Mouse (Mus musculus): ENCODE data around the gene Gpr107.
"Not testable (repeated sequence)": the region's sequence is repeated elsewhere in the genome, so short reads cannot be mapped to it uniquely, and the experiment has no call there.

Gene Gpr107

DNA sequence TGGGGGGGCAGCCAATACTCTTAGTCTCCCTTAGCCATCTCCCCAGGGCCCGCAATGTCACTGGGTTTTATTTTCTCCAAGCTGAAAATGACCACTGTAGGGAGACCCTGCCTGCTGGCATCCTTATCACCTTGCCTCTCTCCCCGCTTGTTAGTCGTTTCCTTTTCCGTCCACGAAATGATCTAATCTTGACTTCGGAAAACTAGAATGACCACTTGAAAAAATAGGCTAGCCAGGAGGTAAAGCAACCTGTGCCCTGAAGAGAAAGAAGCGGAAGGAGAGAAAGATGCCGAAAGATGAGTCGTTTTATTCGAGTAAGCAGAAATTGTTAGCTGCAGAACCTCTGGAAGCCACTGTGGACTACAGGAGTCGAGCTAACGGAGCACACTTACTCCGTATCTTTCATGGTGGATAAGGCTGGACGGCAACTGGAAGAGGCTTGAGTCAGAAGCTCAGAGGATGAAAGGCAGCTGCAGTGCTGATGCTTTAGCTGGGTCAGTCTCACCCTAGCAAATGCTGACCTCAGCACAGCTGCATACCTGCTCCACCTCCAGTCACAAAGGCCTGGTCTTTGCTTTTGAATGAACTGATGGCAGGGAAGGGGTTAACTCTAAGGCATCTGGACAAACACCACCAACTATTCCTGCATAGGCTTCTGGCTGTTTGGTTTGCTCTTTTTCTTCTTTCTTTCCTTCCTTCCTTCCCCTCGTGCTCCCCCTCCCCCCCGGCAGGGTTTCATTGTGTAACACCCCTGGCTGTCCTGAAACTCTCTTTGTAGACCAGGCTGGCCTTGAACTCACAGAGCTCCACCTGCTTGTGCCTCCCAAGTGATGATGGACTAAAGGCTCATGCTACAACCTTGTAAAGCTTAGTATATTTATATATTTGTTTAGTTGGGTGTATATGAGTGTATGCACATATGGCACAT lies 8.1 kb upstream of the Gpr107 start:
- in situ Hi-C loops (cut with MboI; ENCODE audit: low pct_unique_long_range_greater_than_20kb in 1 of 2, low sequenced_read_pairs in 2 of 2, unreplicated experiment in 1 of 2): no loop called here

- in situ Hi-C loops (cut with MboI; ENCODE audit: low pct_unique_long_range_greater_than_20kb in 1 of 2, low sequenced_read_pairs in 2 of 2, unreplicated experiment in 1 of 2): no loop called here
These were observed 7.2 kb upstream of the Gpr107 start for GRCm38 (mm10) chr2:31144901-31145300.

GRCm38 (mm10) chr2:31147054-31147453 lies 5.1 kb upstream of the Gpr107 start:
- in situ Hi-C loops (cut with MboI; ENCODE audit: low pct_unique_long_range_greater_than_20kb in 1 of 2, low sequenced_read_pairs in 2 of 2, unreplicated experiment in 1 of 2): no loop called here

GRCm38 (mm10) chr2:31150762-31151161 lies 1.4 kb upstream of the Gpr107 start:
- in situ Hi-C loops (cut with MboI; ENCODE audit: low pct_unique_long_range_greater_than_20kb in 1 of 2, low sequenced_read_pairs in 2 of 2, unreplicated experiment in 1 of 2): loop anchor here in 1 of 2 experiments (5.0 kb wide), 1 partner anchor 53 kb away; no protein-coding TSS in a partner anchor

DNA sequence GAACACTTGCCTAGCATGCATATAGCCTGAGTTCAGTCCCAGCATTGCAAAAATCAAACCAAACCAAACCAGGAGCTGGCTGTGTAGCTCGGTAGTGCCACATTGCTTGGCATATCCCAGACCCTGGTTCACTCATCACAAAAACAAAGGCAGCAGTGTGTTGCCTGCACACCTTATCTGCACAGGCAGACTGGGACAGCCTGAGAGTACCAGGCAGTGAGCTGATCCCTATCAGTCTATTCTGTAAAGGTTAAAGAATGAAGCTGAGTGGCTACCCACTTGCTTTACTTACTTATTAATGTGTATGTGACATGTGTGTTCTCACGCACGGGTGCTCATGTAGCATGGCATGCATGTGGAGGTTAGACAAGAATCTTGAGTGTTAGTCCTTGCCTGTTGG lies 4.7 kb downstream of the Gpr107 start:
- in situ Hi-C loops (cut with MboI; ENCODE audit: low pct_unique_long_range_greater_than_20kb in 1 of 2, low sequenced_read_pairs in 2 of 2, unreplicated experiment in 1 of 2): no loop called here

GRCm38 (mm10) chr2:31160147-31160920 lies 8.2 kb downstream of the Gpr107 start:
- in situ Hi-C loops (cut with MboI; ENCODE audit: low pct_unique_long_range_greater_than_20kb in 1 of 2, low sequenced_read_pairs in 2 of 2, unreplicated experiment in 1 of 2): no loop called here

DNA sequence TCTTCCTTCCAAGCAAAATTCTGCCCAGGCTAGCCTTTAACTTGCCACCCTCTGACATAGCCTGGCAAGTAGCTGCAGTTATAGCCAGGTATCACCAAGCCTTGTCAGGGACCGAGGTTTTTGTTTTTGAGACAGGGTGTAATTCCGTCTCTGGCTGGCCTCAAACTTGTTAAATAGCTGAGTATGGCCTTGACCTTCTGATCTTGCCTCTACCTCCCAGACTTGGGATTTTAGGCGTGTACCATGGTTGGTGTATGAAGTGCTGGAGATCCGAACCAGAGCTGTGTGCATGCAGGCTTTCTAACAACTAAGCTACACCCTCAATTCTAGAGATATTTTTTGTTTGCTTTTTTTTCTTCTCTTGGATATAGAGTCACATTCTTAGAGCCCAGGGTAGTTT lies 9.5 kb downstream of the Gpr107 start:
- in situ Hi-C loops (cut with MboI; ENCODE audit: low pct_unique_long_range_greater_than_20kb in 1 of 2, low sequenced_read_pairs in 2 of 2, unreplicated experiment in 1 of 2): no loop called here

- in situ Hi-C loops (cut with MboI; ENCODE audit: low pct_unique_long_range_greater_than_20kb in 1 of 2, low sequenced_read_pairs in 2 of 2, unreplicated experiment in 1 of 2): no loop called here
These were observed 11.4 kb downstream of the Gpr107 start for GRCm38 (mm10) chr2:31163361-31164118.

DNA sequence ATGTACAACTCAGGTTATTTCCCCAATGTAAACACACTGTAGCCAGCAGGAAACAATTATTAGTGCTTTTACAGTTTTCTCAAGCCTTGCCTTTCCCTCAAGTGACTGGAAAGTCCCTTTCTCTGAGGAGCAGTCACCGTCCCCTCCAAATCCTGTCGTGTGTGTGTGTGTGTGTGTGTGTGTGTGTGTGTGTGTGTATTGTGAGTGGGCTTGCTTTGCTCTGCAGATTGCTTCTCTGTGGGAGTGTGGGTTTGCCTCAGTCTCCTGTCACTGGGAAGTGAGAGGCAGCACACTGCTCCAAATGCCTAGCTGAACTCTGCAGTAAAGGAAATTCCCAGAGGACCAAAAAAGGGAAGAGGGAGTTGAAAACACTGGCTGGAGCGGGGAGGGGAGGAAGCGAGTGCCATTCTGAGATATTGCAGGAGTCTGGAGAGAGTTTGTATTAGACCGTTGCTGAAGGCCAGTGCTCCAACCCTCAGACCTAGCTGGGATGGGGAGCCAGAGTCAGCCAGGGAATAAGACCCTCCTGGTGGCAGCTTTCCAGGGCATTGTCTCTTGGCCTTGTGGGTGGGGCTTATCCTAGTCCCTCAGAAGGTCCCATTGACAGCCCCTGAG lies 12.8 kb downstream of the Gpr107 start:
- in situ Hi-C loops (cut with MboI; ENCODE audit: low pct_unique_long_range_greater_than_20kb in 1 of 2, low sequenced_read_pairs in 2 of 2, unreplicated experiment in 1 of 2): no loop called here

GRCm38 (mm10) chr2:31165529-31165928 lies 13.4 kb downstream of the Gpr107 start:
- in situ Hi-C loops (cut with MboI; ENCODE audit: low pct_unique_long_range_greater_than_20kb in 1 of 2, low sequenced_read_pairs in 2 of 2, unreplicated experiment in 1 of 2): no loop called here

DNA sequence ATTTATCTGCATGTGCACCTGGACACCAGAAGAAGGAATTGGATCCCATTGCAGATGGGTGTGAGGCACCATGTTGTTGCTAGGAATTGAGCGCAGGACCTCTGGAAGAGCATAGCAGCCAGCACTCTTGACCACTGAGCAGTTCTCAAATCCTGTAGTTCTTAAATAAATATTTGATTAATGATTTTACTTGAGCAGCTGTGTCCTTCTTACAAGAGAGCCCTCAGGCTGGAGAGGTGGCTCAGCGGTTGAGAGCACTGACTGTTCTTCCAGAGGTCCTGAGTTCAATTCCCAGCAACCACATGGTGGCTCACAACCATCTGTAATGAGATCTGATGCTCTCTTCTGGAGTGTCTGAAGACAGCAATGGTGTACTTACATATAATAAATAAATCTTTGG lies 15.5 kb downstream of the Gpr107 start:
- in situ Hi-C loops (cut with MboI; ENCODE audit: low pct_unique_long_range_greater_than_20kb in 1 of 2, low sequenced_read_pairs in 2 of 2, unreplicated experiment in 1 of 2): not testable (repeated sequence)

DNA sequence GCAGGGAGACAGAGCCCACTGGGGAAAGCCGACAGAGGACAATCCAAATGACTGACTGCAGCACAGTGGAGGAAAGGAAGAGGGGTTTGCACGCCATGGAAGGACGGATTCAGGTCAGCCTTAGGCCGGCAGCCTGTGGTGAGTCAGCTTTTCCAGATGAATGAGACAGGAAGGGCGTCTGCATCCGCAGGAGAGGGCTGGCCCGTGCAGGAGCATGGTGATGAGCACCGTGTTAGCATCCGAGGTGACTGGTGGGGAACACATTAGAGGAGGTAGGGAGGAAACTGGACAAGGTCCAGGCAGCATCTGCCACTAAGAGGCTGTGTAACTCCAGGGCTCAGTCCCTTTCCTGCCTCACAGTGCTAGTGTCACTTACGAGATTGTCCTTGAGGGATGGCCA lies 16.9 kb downstream of the Gpr107 start:
- in situ Hi-C loops (cut with MboI; ENCODE audit: low pct_unique_long_range_greater_than_20kb in 1 of 2, low sequenced_read_pairs in 2 of 2, unreplicated experiment in 1 of 2): no loop called here

GRCm38 (mm10) chr2:31170164-31170563 lies 18.0 kb downstream of the Gpr107 start:
- in situ Hi-C loops (cut with MboI; ENCODE audit: low pct_unique_long_range_greater_than_20kb in 1 of 2, low sequenced_read_pairs in 2 of 2, unreplicated experiment in 1 of 2): no loop called here

- in situ Hi-C loops (cut with MboI; ENCODE audit: low pct_unique_long_range_greater_than_20kb in 1 of 2, low sequenced_read_pairs in 2 of 2, unreplicated experiment in 1 of 2): no loop called here
These were observed 19.9 kb downstream of the Gpr107 start for GRCm38 (mm10) chr2:31172001-31172400.

DNA sequence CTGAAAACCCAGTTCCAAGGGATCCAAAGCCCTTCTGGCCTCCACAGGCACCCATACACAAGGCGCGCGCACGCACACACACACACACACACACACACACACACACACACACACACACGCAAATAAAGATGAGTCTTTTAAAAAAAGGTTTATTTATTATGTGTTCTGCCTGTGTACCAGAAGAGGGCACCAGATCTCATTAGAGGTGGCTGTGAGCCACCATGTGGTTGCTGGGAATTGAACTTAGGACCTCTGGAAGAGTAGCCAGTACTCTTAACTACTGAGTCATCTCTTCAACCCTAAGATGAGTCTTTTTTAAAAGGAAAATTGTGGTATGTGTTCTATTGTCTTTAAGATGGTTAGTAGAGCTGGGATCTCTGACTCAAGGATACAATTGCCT lies 20.4 kb downstream of the Gpr107 start:
- in situ Hi-C loops (cut with MboI; ENCODE audit: low pct_unique_long_range_greater_than_20kb in 1 of 2, low sequenced_read_pairs in 2 of 2, unreplicated experiment in 1 of 2): no loop called here

- in situ Hi-C loops (cut with MboI; ENCODE audit: low pct_unique_long_range_greater_than_20kb in 1 of 2, low sequenced_read_pairs in 2 of 2, unreplicated experiment in 1 of 2): no loop called here
These were observed 21.2 kb downstream of the Gpr107 start for GRCm38 (mm10) chr2:31173290-31173689.

DNA sequence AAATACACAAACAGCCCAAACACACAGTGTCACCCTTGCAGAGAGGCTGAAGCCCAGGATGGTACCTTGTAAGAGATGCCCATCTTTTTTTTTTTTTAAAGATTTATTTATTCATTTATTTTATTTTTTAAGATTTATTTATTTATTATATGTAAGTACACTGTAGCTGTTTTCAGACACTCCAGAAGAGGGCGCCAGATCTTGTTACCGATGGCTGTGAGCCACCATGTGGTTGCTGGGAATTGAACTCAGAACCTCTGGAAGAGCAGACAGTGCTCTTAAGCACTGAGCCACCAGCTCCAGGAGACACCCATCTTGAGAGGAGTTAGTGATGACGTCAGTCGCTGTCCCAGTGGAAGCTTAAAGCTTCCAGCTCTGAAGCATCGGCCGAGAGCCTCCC lies 26.5 kb downstream of the Gpr107 start:
- in situ Hi-C loops (cut with MboI; ENCODE audit: low pct_unique_long_range_greater_than_20kb in 1 of 2, low sequenced_read_pairs in 2 of 2, unreplicated experiment in 1 of 2): not testable (repeated sequence)

DNA sequence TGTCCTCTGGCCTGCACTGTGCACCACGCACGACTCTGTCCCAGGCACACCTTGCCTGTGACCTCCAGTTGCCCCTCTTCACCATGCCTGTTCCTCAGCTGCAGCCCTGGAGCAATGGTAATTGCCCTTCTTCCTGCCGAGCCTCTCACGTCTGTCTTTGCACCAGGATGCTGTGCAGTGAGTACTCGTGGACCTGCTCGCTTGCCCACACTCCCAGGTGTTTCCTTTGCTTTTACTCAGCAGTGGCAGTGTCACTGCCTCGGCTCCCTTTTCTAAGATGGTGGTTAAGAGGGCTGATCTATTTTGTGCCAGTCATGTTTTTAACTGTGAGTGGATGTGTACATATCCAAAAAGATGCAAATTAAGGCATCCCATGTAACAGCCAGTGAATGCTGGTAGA lies 27.4 kb downstream of the Gpr107 start:
- in situ Hi-C loops (cut with MboI; ENCODE audit: low pct_unique_long_range_greater_than_20kb in 1 of 2, low sequenced_read_pairs in 2 of 2, unreplicated experiment in 1 of 2): no loop called here

All from mouse embryonic stem cell (cell line).